Mouse (Mus musculus) ES-Bruce4 (cell line): Measurements from ENCODE around the gene Xylt1. TPM values are rescaled to one million over a fixed set of nuclear protein-coding genes. Genes with fewer than 3 reads are reported as not detected.

Source experiments
- H3K27ac ChIP-seq: 2 replicates; pipeline ENCODE4 v1.5.1; 2012; ENCODE audit warnings: low read length, inconsistent platforms; ENCODE audit not compliant: insufficient read depth
- H3K27me3 ChIP-seq: 2 replicates; pipeline ENCODE4 v1.6.1; 2012; ENCODE audit warnings: mild to moderate bottlenecking, low read length, inconsistent platforms; ENCODE audit not compliant: control insufficient read depth, poor library complexity, insufficient read depth, severe bottlenecking
- H3K36me3 ChIP-seq: 2 replicates; pipeline ENCODE4 v1.6.1; 2012; ENCODE audit warnings: inconsistent platforms, mild to moderate bottlenecking, low read length, moderate library complexity; ENCODE audit not compliant: control insufficient read depth, poor library complexity, insufficient read depth, severe bottlenecking
- H3K4me1 ChIP-seq: one replicate; pipeline ENCODE4 v1.8.1; 2011; ENCODE audit warnings: low read length; ENCODE audit not compliant: control insufficient read depth, insufficient read depth
- H3K4me3 ChIP-seq: 2 replicates; pipeline ENCODE4 v1.5.1; 2011; ENCODE audit warnings: low read depth, mild to moderate bottlenecking, low read length
- H3K9ac ChIP-seq: 2 replicates; pipeline ENCODE4 v1.6.1; 2012; ENCODE audit warnings: low read depth, mild to moderate bottlenecking, inconsistent platforms; ENCODE audit not compliant: poor library complexity, severe bottlenecking
- H3K9me3 ChIP-seq: replicated peaks from 2 replicates; pipeline ENCODE4 v1.6.1; 2012; ENCODE audit warnings: mild to moderate bottlenecking, low read length, inconsistent platforms; ENCODE audit not compliant: control insufficient read depth, poor library complexity, insufficient read depth, severe bottlenecking
- CTCF ChIP-seq: IDR thresholded peaks from one replicate; pipeline ENCODE4 v1.8.1; 2011; ENCODE audit warnings: low read depth, low read length
- EP300 ChIP-seq: IDR thresholded peaks from 2 replicates; pipeline ENCODE4 v1.6.1; 2011; ENCODE audit warnings: low read depth, low read length; ENCODE audit not compliant: insufficient read depth
- POLR2A ChIP-seq: IDR thresholded peaks from one replicate; pipeline ENCODE4 v1.8.1; 2011; ENCODE audit warnings: low read length; ENCODE audit not compliant: insufficient read depth
- polyA plus RNA-seq: library from polyadenylated mRNA; stranded (reverse); fragments of >200 nt; gene quantifications from 2 replicates; pipeline ENCODE4 v1.2.4, GENCODE M21; 2011; ENCODE audit warnings: low read depth; ENCODE audit not compliant: missing spikeins, insufficient read depth, insufficient read length

Xylt1 gene
- polyA plus RNA-seq, 1 experiment: 1.2 TPM

- Histone ChIP-seq H3K36me3 (no peaks in the 10 kb centered on the region), H3K4me1 (no peaks in the 10 kb centered on the region), H3K4me3 (no peak overlapping the region), H3K9me3 (no peaks in the 10 kb centered on the region), H3K27ac (no peak overlapping the region), H3K9ac (no peak overlapping the region), H3K27me3 (no peaks in the 10 kb centered on the region)
- TF ChIP-seq CTCF (no peak), EP300 (no peak), POLR2A (no peak)
These were observed 206.0 kb downstream of the Xylt1 start for GRCm38 (mm10) chr7:117586811-117587210.

GRCm38 (mm10) chr7:117587234-117587929 is 206.6 kb downstream of the Xylt1 start:
- TF ChIP-seq POLR2A (no peak), CTCF (no peak), EP300 (no peak)
- Histone ChIP-seq H3K27me3 (no peaks in the 10 kb centered on the region), H3K4me3 (no peak overlapping the region), H3K4me1 (no peaks in the 10 kb centered on the region), H3K36me3 (no peaks in the 10 kb centered on the region), H3K9me3 (no peaks in the 10 kb centered on the region), H3K27ac (no peak overlapping the region), H3K9ac (no peak overlapping the region)

GRCm38 (mm10) chr7:117588426-117588825 is 207.6 kb downstream of the Xylt1 start:
- Histone ChIP-seq H3K4me3 (no peak overlapping the region), H3K36me3 (no peaks in the 10 kb centered on the region), H3K4me1 (peaks cover 2% of the 10 kb centered on the region), H3K9me3 (no peaks in the 10 kb centered on the region), H3K9ac (no peak overlapping the region), H3K27me3 (no peaks in the 10 kb centered on the region), H3K27ac (no peak overlapping the region)
- TF ChIP-seq EP300 (no peak), POLR2A (no peak), CTCF (no peak)

GRCm38 (mm10) chr7:117589359-117589758 is 208.6 kb downstream of the Xylt1 start:
- no peak for TF ChIP-seq POLR2A
- TF ChIP-seq EP300: no peak
- no peak for TF ChIP-seq CTCF
- Histone ChIP-seq H3K36me3 (no peaks in the 10 kb centered on the region), H3K9me3 (no peaks in the 10 kb centered on the region), H3K4me3 (no peak overlapping the region), H3K9ac (no peak overlapping the region), H3K4me1 (peaks cover 4% of the 10 kb centered on the region), H3K27me3 (no peaks in the 10 kb centered on the region), H3K27ac (no peak overlapping the region)

GRCm38 (mm10) chr7:117589820-117590219 is 209.0 kb downstream of the Xylt1 start:
- H3K27me3 ChIP-seq: no peaks in the 10 kb centered on the region
- no peak for TF ChIP-seq CTCF
- TF ChIP-seq EP300: no peak
- TF ChIP-seq POLR2A: no peak
- no peak overlapping the region for H3K27ac ChIP-seq
- no peaks in the 10 kb centered on the region for H3K36me3 ChIP-seq
- H3K4me3 ChIP-seq: no peak overlapping the region
- H3K9me3 ChIP-seq: no peaks in the 10 kb centered on the region
- H3K9ac ChIP-seq: no peak overlapping the region
- H3K4me1 ChIP-seq: peaks cover 4% of the 10 kb centered on the region

GRCm38 (mm10) chr7:117594191-117594590 is 213.4 kb downstream of the Xylt1 start:
- H3K27me3 ChIP-seq: no peaks in the 10 kb centered on the region
- no peak overlapping the region for H3K27ac ChIP-seq
- peaks cover 4% of the 10 kb centered on the region for H3K4me1 ChIP-seq
- no peaks in the 10 kb centered on the region for H3K36me3 ChIP-seq
- no peak overlapping the region for H3K9ac ChIP-seq
- TF ChIP-seq POLR2A: no peak
- TF ChIP-seq EP300: no peak
- no peak for TF ChIP-seq CTCF
- no peak overlapping the region for H3K4me3 ChIP-seq
- H3K9me3 ChIP-seq: no peaks in the 10 kb centered on the region
